Mouse (Mus musculus): ENCODE results near the gene Crocc2.

GRCm38 (mm10) chr1:93252586-93252985 lies 84.1 kb downstream of the Crocc2 start:
- no peak for TF ChIP-seq EP300 (IDR thresholded peaks at IDR 0.05; ENCODE audit: low read depth)
- no peak for TF ChIP-seq CTCF (IDR thresholded peaks at IDR 0.05; ENCODE audit: low read depth)
